Mouse (Mus musculus) MN1 (cell line): ENCODE measurements at regions not wholly inside any gene's neighbourhood (a gene's known extent, or its start where the extent isn't known, plus 50 kb on each side); places are given as distances from the start of the nearest gene placed in this dataset.

ENCODE experiments used
- DNase-seq: peaks from one replicate; pipeline ENCODE4 v3.0.0-alpha.2; 2016; ENCODE audit warnings: low spot score

DNA sequence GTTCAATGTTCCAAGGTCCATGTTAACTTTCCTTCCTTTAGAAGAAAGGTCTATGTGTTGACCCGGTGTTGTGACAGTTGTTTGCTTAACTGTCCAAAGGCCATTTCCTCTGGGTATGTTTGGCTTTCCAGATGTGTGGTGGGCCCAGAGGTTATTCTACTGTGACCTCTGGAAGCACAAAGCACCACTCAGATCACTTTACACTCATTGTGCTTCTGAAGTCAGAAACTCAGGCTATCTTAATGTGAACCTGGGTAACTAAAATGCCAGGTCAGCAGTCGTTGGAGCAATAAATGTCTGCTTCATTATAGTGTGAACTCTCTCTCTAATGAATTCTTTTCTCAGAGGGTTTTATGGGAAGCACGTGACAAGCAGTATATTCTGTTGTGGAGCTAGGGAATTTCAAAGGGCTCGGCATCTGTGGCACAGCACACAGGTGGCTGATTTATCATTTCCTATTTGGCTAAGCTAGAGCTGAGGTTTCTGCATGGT lies 68.5 kb upstream of the Klf12 start:
- no peak for DNase-seq

DNA sequence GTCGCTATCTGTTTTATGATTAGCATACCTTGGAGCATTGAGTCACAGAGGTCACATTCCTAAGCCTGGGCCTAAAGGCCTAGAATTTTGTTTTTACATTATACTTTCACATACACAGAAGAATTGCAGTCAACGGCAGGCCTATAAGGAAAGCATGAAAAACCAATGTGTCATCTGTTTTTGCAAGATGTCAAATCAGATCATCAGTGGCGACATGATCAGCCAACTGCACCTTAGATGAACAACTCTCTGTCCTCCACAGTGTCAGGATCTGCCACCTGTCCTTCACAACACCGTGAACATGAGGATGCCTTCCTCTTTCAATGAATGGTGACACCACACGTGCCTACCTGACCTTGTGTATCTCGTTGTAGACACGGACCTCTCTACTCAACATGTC lies 66.5 kb upstream of the Klf12 start:
- DNase-seq, result no peak

DNA sequence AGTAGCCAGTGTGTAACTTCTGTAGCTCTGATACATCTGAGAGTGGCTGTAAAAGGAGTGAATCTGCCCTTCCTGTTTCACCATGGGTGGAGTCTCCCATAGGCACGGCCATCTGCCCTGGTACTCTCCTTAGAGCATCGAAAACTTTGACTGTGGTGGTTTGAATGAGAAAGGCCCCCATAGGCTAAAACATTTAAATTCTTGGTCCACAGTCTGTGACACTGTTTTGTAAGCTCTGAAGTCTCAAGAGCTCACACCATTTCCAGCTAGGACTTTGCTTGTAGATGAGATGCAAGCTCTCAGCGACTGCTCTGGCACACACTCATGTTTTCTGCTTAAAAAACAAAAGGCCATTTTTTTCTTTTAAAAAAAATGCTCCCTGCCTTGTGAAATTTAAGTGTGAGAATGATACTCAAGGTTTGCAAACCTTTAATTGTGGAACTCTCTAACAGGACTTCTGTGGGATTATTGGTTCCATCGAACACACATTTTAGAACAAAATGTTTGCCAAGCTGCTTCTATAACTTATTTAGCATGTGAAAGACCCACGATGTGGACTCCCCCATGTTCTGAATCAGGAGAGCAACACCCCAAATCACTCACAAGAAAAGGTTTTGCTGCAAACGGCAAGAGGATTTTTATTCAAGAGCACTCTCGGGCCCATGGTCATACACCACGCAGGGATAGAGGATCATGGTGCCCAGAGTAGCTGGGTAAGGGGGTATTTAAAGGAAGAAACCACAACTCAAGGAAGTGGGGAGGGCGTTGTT lies 65.7 kb upstream of the Klf12 start:
- DNase-seq, result no peak

DNA sequence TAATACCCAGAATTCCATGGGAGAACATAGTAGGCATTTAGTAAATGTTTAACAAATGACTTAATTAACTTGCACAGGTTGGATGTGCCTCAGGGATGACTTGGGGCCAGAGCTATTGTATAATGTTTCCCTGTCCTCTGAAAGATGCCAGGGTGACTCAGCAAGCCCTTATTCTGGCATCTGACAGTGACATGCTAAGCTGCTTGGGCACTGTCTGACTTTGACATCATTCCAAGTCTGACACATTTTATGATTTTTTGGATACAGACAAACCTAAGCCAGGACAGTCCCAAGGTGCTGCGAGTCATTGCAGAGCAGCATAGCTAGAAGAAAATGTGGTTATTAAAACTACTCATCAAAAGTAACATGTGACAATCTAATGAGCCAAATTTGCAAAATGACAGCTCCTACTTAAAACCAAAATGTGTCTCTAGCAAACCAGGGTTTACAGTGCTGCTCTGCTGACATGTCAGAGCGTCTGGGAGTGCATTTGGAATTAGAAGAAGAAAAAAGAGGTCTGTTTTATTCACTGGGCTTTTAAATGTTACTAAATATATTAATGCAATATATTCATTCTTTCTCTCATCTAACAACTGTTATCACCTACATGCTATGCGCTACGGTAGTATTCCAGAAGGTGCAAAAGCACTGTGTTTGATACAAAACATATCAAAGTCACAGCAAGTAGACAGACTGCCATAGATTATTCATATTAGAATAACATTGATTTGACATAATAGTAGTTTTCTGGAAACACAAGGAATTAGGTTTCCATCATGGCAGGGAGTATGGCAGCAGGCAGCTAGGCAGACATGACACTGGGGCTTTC lies 64.1 kb upstream of the Klf12 start:
- DNase-seq, result no peak

DNA sequence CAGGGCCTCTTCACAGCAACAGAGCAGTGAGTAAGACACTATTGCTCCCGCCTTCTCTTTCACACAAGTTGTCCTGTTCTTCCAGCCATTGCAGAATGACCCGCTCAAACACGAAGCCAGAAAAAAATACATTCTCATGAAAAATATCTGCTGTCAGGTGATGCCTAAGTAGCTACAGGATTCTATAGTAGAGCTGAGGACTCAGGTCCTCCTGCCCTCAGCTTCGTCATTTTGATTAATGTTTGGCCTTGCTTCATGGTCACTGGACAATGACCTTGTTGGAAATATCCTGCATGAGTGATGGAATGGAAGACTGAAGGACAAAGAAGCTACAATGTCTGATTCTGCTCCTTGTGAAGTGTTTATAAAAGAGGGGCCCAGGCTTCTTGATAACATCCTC lies 52.4 kb upstream of the Klf12 start:
- DNase-seq, result no peak
